Mouse (Mus musculus) cortical plate, adult 2 months (tissue): ENCODE results near the gene Ltbp2.

ENCODE experiments used
- CTCF ChIP-seq: fragments of 200-500 bp; IDR thresholded peaks from 2 replicates; pipeline ENCODE4 v1.5.1; 2011; ENCODE audit warnings: mild to moderate bottlenecking, control low read depth, low read length; ENCODE audit not compliant: insufficient read depth; ENCODE audit errors: extremely low read depth
- POLR2A ChIP-seq: fragments of 200-500 bp; IDR thresholded peaks from 2 replicates; pipeline ENCODE4 v1.6.1; 2011; ENCODE audit warnings: mild to moderate bottlenecking, low read length, control low read depth; ENCODE audit not compliant: insufficient read depth; ENCODE audit errors: extremely low read depth

- TF ChIP-seq POLR2A (no peak), CTCF (no peak)
Measured at GRCm38 (mm10) chr12:84773476-84773875, 102.9 kb downstream of the Ltbp2 start.
